Mouse (Mus musculus): ENCODE data around the gene Smim1. TPM values are rescaled to one million over a fixed set of nuclear protein-coding genes. Genes with fewer than 3 reads are reported as not detected.

Gene Smim1
- polyA plus RNA-seq, 1 experiment from 2014 or later, result 21.2 TPM

- H3K27me3 ChIP-seq (ENCODE audit: low read depth, poor library complexity, severe bottlenecking), result no peaks in the 10 kb centered on the region; the same call in 1 of the 2 replicates
- 84% methylated on average over 9 of the region's 9 CpGs for WGBS
- H3K4me1 ChIP-seq, result no peaks in the 10 kb centered on the region
- DNase-seq (ENCODE audit: low spot score), result no peak
- H3K27ac ChIP-seq (replicated peaks), result no peak within 1 kb of the TSS
- H3K9me3 ChIP-seq (replicated peaks), result no peaks in the 10 kb centered on the region
- H3K4me3 ChIP-seq, result no peak within 1 kb of the TSS
- no peaks in the 10 kb centered on the region for H3K36me3 ChIP-seq
Observed at GRCm38 (mm10) chr4:154042577-154042976, 16.5 kb upstream of the Smim1 start, which contains the start of gene Ccdc27. Gene Ccdc27 (minus strand): TSS chr4:154042677.

- DNase-seq (ENCODE audit: low spot score), result no peak
- Histone ChIP-seq H3K9me3 (replicated peaks) (no peaks in the 10 kb centered on the region), H3K27ac (replicated peaks) (no peak overlapping the region), H3K36me3 (no peaks in the 10 kb centered on the region), H3K4me1 (no peaks in the 10 kb centered on the region; the same call in 1 of the 2 replicates), H3K27me3 (ENCODE audit: low read depth, poor library complexity, severe bottlenecking) (no peaks in the 10 kb centered on the region; the same call in 1 of the 2 replicates), H3K4me3 (no peak overlapping the region)
- WGBS, result 54% methylated on average over 3 of the region's 3 CpGs
Observed at GRCm38 (mm10) chr4:154037123-154037522, 11.1 kb upstream of the Smim1 start.

- Histone ChIP-seq H3K4me3 (no peak overlapping the region), H3K27ac (replicated peaks) (no peak overlapping the region), H3K9me3 (replicated peaks) (no peaks in the 10 kb centered on the region), H3K36me3 (no peaks in the 10 kb centered on the region), H3K27me3 (ENCODE audit: low read depth, poor library complexity, severe bottlenecking) (peaks cover 35% of the 10 kb centered on the region), H3K4me1 (peaks cover 29% of the 10 kb centered on the region)
- peak; percentile 34 for DNase-seq (ENCODE audit: low spot score)
Observed at GRCm38 (mm10) chr4:154028646-154029045, 2.6 kb upstream of the Smim1 start.

- DNase-seq (ENCODE audit: low spot score), result no peak
- Histone ChIP-seq H3K9me3 (replicated peaks) (no peaks in the 10 kb centered on the region), H3K4me1 (peaks cover 34% of the 10 kb centered on the region), H3K27me3 (ENCODE audit: low read depth, poor library complexity, severe bottlenecking) (peaks cover 35% of the 10 kb centered on the region), H3K36me3 (no peaks in the 10 kb centered on the region), H3K27ac (replicated peaks) (no peak overlapping the region), H3K4me3 (no peak overlapping the region)
- 82% methylated on average over 7 of the region's 7 CpGs for WGBS
Observed at GRCm38 (mm10) chr4:154028066-154028465, 2.0 kb upstream of the Smim1 start.

GRCm38 (mm10) chr4:154026441-154026761 is 371 bp upstream of the Smim1 start:
- Histone ChIP-seq H3K36me3 (peaks cover 10% of the 10 kb centered on the region), H3K4me3 (peak overlapping the region; percentile 54), H3K9me3 (replicated peaks) (no peaks in the 10 kb centered on the region), H3K4me1 (peaks cover 40% of the 10 kb centered on the region), H3K27ac (replicated peaks) (peak overlapping the region; percentile 69; the same call in 1 of the 2 replicates), H3K27me3 (ENCODE audit: low read depth, poor library complexity, severe bottlenecking) (peaks cover 35% of the 10 kb centered on the region)
- no peak for DNase-seq (ENCODE audit: low spot score)
- WGBS, result 31% methylated on average over 2 of the region's 2 CpGs

- DNase-seq (ENCODE audit: low spot score), result no peak
- WGBS, result 43% methylated on average over 17 of the region's 17 CpGs
- H3K27ac ChIP-seq (replicated peaks), result peak overlapping the region; percentile 69; the same call in 1 of the 2 replicates
- peak overlapping the region; percentile 54 for H3K4me3 ChIP-seq
- H3K36me3 ChIP-seq, result peaks cover 24% of the 10 kb centered on the region
- H3K27me3 ChIP-seq (ENCODE audit: low read depth, poor library complexity, severe bottlenecking), result peaks cover 35% of the 10 kb centered on the region
- H3K9me3 ChIP-seq (replicated peaks), result no peaks in the 10 kb centered on the region
- peaks cover 40% of the 10 kb centered on the region for H3K4me1 ChIP-seq
Observed at GRCm38 (mm10) chr4:154024729-154025521, 1.1 kb downstream of the Smim1 start.

GRCm38 (mm10) chr4:154023754-154024601 is 2.1 kb downstream of the Smim1 start:
- H3K9me3 ChIP-seq (replicated peaks), result no peaks in the 10 kb centered on the region
- H3K4me3 ChIP-seq, result peak overlapping the region; percentile 54
- DNase-seq (ENCODE audit: low spot score), result no peak
- WGBS, result 30% methylated on average over 8 of the region's 8 CpGs
- peaks cover 40% of the 10 kb centered on the region for H3K4me1 ChIP-seq
- H3K36me3 ChIP-seq, result peaks cover 34% of the 10 kb centered on the region
- H3K27ac ChIP-seq (replicated peaks), result 0 out of 2 replicates have a peak overlapping the region, but pooled peaks have one; percentile 9
- H3K27me3 ChIP-seq (ENCODE audit: low read depth, poor library complexity, severe bottlenecking), result peaks cover 35% of the 10 kb centered on the region

- Histone ChIP-seq H3K27ac (replicated peaks) (no peak overlapping the region), H3K4me3 (no peak overlapping the region), H3K9me3 (replicated peaks) (no peaks in the 10 kb centered on the region), H3K36me3 (peaks cover 45% of the 10 kb centered on the region), H3K4me1 (peaks cover 40% of the 10 kb centered on the region), H3K27me3 (ENCODE audit: low read depth, poor library complexity, severe bottlenecking) (peaks cover 35% of the 10 kb centered on the region)
- DNase-seq (ENCODE audit: low spot score), result no peak
- 38% methylated on average over 4 of the region's 4 CpGs for WGBS
Observed at GRCm38 (mm10) chr4:154022844-154023243, 3.2 kb downstream of the Smim1 start.

GRCm38 (mm10) chr4:154022407-154022806 is 3.6 kb downstream of the Smim1 start:
- Histone ChIP-seq H3K27ac (replicated peaks) (no peak overlapping the region), H3K4me3 (no peak overlapping the region), H3K27me3 (ENCODE audit: low read depth, poor library complexity, severe bottlenecking) (peaks cover 32% of the 10 kb centered on the region), H3K4me1 (peaks cover 40% of the 10 kb centered on the region), H3K9me3 (replicated peaks) (no peaks in the 10 kb centered on the region), H3K36me3 (peaks cover 49% of the 10 kb centered on the region)
- WGBS, result 84% methylated on average over 4 of the region's 4 CpGs
- no peak for DNase-seq (ENCODE audit: low spot score)

- Histone ChIP-seq H3K9me3 (replicated peaks) (no peaks in the 10 kb centered on the region), H3K4me1 (peaks cover 37% of the 10 kb centered on the region), H3K4me3 (no peak overlapping the region), H3K27me3 (ENCODE audit: low read depth, poor library complexity, severe bottlenecking) (peaks cover 22% of the 10 kb centered on the region), H3K27ac (replicated peaks) (no peak overlapping the region), H3K36me3 (peaks cover 59% of the 10 kb centered on the region)
- DNase-seq (ENCODE audit: low spot score), result no peak
- WGBS, result 88% methylated on average over 9 of the region's 9 CpGs
Observed at GRCm38 (mm10) chr4:154021432-154021831, 4.6 kb downstream of the Smim1 start.

GRCm38 (mm10) chr4:154019571-154019970 is 6.5 kb downstream of the Smim1 start:
- peaks cover 78% of the 10 kb centered on the region for H3K36me3 ChIP-seq
- H3K27ac ChIP-seq (replicated peaks), result no peak overlapping the region
- peaks cover 20% of the 10 kb centered on the region for H3K4me1 ChIP-seq
- no peak for DNase-seq (ENCODE audit: low spot score)
- H3K27me3 ChIP-seq (ENCODE audit: low read depth, poor library complexity, severe bottlenecking), result peaks cover 4% of the 10 kb centered on the region
- no peaks in the 10 kb centered on the region for H3K9me3 ChIP-seq (replicated peaks)
- WGBS, result 77% methylated on average over 7 of the region's 7 CpGs
- H3K4me3 ChIP-seq, result no peak overlapping the region

- 94% methylated on average over 11 of the region's 11 CpGs for WGBS
- Histone ChIP-seq H3K36me3 (peaks cover 72% of the 10 kb centered on the region), H3K27me3 (ENCODE audit: low read depth, poor library complexity, severe bottlenecking) (no peaks in the 10 kb centered on the region), H3K4me3 (no peak overlapping the region), H3K9me3 (replicated peaks) (no peaks in the 10 kb centered on the region), H3K27ac (replicated peaks) (no peak overlapping the region), H3K4me1 (peaks cover 29% of the 10 kb centered on the region)
- DNase-seq (ENCODE audit: low spot score), result no peak
Observed at GRCm38 (mm10) chr4:154015476-154015875, 10.6 kb downstream of the Smim1 start.
